Mouse (Mus musculus) bone marrow, adult 2 months (tissue): Measurements from ENCODE around the gene Micu1. TPM values are rescaled to one million over a fixed set of nuclear protein-coding genes. Genes with fewer than 3 reads are reported as not detected.
A peak's percentile ranks its signal among the peaks of the same experiment; 100 is the strongest.

Experiments used
- H3K27ac ChIP-seq: fragments of 200-500 bp; 2 replicates; pipeline ENCODE4 v1.5.1; 2012; ENCODE audit warnings: low read depth, mild to moderate bottlenecking, control low read depth, inconsistent platforms, low read length; ENCODE audit not compliant: control insufficient read depth, poor library complexity, insufficient read depth
- H3K4me1 ChIP-seq: fragments of 200-500 bp; 2 replicates; pipeline ENCODE4 v1.6.1; 2011; ENCODE audit warnings: low read length; ENCODE audit not compliant: control insufficient read depth, insufficient read depth
- H3K4me3 ChIP-seq: fragments of 200-500 bp; replicated peaks from 2 replicates; pipeline ENCODE3; 2011; ENCODE audit warnings: mild to moderate bottlenecking, low read depth, low read length, control low read depth; ENCODE audit not compliant: control insufficient read depth
- CTCF ChIP-seq: fragments of 200-500 bp; IDR thresholded peaks from 2 replicates; pipeline ENCODE4 v1.5.1; 2011; ENCODE audit warnings: low read length, control low read depth; ENCODE audit not compliant: control insufficient read depth, insufficient read depth
- POLR2A ChIP-seq: fragments of 200-500 bp; IDR thresholded peaks from 2 replicates; pipeline ENCODE4 v1.6.1; 2011; ENCODE audit warnings: low read depth, mild to moderate bottlenecking, control low read depth, low read length, borderline replicate concordance; ENCODE audit not compliant: control insufficient read depth
- WGBS: fragments of 180-500 bp; shearing (Covaris S2); methylation state at CpG from one replicate; pipeline ENCODE4 v1.1.7; 2018; 5-methylcytosine and 5-hydroxymethylcytosine counted together
- polyA plus RNA-seq: library from polyadenylated mRNA; stranded (reverse); fragments of >200 nt; gene quantifications from 2 replicates; pipeline ENCODE4 v1.2.4, GENCODE M21; 2011; ENCODE audit warnings: low replicate concordance; ENCODE audit not compliant: missing spikeins, insufficient read depth, insufficient read length

Micu1 gene
- polyA plus RNA-seq, 1 experiment: 29.0 TPM

DNA sequence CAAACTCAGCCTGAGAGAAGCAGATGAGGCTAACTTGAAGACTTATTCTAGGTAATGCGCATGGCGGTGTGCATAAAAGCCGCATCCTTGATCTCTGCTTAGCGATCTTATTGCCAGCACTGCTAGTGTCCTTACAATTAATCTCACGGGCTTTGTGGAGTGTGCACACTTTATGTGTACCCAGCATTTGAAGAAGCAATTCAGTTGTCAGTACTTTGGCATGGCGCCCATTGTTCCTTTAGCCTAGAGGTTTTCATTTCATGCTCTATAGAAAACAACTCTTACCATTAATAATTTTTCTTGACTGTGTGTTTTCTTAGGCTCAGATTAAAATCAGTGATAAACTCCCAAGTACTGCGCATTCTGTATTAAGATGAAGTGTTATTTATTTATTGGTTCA, 7.0 kb downstream of the Micu1 start:
- WGBS: 95% methylated on average over 7 of the region's 7 CpGs
- no peak for TF ChIP-seq CTCF
- no peak for TF ChIP-seq POLR2A
- Histone ChIP-seq H3K4me1 (peaks cover 2% of the 10 kb centered on the region), H3K4me3 (no peak overlapping the region), H3K27ac (no peak overlapping the region)

DNA sequence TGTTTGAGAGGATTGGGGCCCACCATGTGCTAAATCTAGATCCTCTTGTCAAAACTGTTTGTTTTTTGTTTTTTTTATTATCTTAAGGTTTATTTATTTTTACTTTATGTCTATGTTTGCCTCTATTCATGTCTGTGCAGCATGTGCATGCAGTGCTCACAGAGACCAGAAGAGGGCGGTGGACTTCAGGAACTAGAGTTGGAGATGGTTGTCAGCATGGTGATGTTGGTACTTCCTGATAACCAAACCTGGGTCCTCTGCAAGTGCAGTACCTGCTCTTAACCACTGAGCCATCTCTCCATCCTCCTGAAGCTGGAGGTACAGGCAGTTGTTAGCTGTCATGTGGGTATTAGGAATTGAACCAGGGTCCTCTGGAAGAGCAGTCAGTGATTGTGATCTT, 8.0 kb downstream of the Micu1 start:
- WGBS: 100% methylated on average over 1 of the region's 1 CpGs
- no peak overlapping the region for H3K4me3 ChIP-seq
- TF ChIP-seq CTCF (peak; percentile 42), POLR2A (no peak)
- no peak overlapping the region for H3K27ac ChIP-seq
- peaks cover 2% of the 10 kb centered on the region for H3K4me1 ChIP-seq

DNA sequence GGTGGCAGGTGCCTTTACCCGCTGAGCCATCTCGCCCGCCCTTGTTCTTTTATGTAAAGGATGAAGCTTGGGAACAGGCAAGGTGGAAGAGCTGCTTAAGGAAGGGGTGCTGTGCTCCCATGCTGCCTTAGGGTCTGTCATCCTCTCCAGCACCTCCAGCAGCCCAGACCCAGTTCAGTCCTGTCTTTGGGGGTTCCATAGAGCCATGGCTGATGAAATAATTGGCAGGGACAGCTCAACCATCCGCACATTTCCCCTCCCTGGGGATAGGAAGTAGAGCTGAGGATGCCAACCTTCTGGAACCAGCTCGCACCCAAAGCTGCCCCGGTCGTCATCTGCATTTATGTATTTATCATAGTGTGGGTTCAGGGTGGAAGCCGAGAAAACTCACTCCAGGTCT, 9.8 kb downstream of the Micu1 start:
- no peaks in the 10 kb centered on the region; the same call in 1 of the 2 replicates for H3K4me1 ChIP-seq
- H3K4me3 ChIP-seq: no peak overlapping the region
- TF ChIP-seq POLR2A: no peak
- no peak for TF ChIP-seq CTCF
- no peak overlapping the region for H3K27ac ChIP-seq
- 94% methylated on average over 8 of the region's 8 CpGs for WGBS

- no peak for TF ChIP-seq CTCF
- no peak for TF ChIP-seq POLR2A
- 57% methylated on average over 7 of the region's 7 CpGs for WGBS
- H3K4me1 ChIP-seq: no peaks in the 10 kb centered on the region; the same call in 1 of the 2 replicates
- no peak overlapping the region for H3K4me3 ChIP-seq
- H3K27ac ChIP-seq: no peak overlapping the region
Observed at GRCm38 (mm10) chr10:59720017-59720416, 17.7 kb downstream of the Micu1 start.

DNA sequence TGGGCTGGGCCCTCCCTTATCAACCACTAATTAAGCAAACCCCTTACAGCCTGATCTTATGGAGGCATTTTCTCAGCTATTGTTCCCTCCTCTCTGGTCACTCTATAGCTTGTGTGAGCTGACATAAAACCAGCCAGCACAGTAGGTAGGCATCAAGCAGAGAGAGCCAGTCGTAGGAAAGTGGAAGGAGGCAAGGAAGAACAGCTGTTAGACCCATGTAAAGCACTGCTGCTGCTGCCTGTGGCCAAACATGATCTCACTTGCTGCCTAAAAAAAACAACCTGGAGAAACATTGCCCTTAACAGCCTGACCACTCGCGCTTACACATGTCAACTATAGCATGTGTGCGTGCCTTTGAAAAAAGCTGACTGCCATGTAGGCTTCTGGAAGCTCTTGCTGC, 19.3 kb downstream of the Micu1 start:
- H3K4me1 ChIP-seq: no peaks in the 10 kb centered on the region; the same call in 1 of the 2 replicates
- H3K27ac ChIP-seq: no peak overlapping the region
- TF ChIP-seq POLR2A (no peak), CTCF (no peak)
- WGBS: 88% methylated on average over 4 of the region's 4 CpGs
- H3K4me3 ChIP-seq: no peak overlapping the region

- Histone ChIP-seq H3K4me3 (no peak overlapping the region), H3K27ac (no peak overlapping the region), H3K4me1 (no peaks in the 10 kb centered on the region; the same call in 1 of the 2 replicates)
- TF ChIP-seq CTCF (no peak), POLR2A (no peak)
Observed at GRCm38 (mm10) chr10:59724634-59725033, 22.4 kb downstream of the Micu1 start.

GRCm38 (mm10) chr10:59727251-59727650, 25.0 kb downstream of the Micu1 start:
- Histone ChIP-seq H3K4me3 (no peak overlapping the region), H3K4me1 (no peaks in the 10 kb centered on the region; the same call in 1 of the 2 replicates), H3K27ac (no peak overlapping the region)
- WGBS: 75% methylated on average over 6 of the region's 6 CpGs
- no peak for TF ChIP-seq POLR2A
- TF ChIP-seq CTCF: no peak

- no peak overlapping the region for H3K27ac ChIP-seq
- H3K4me3 ChIP-seq: no peak overlapping the region
- WGBS: 92% methylated on average over 9 of the region's 9 CpGs
- H3K4me1 ChIP-seq: no peaks in the 10 kb centered on the region; the same call in 1 of the 2 replicates
- no peak for TF ChIP-seq POLR2A
- TF ChIP-seq CTCF: no peak
Observed at GRCm38 (mm10) chr10:59729261-59729660, 27.0 kb downstream of the Micu1 start.

DNA sequence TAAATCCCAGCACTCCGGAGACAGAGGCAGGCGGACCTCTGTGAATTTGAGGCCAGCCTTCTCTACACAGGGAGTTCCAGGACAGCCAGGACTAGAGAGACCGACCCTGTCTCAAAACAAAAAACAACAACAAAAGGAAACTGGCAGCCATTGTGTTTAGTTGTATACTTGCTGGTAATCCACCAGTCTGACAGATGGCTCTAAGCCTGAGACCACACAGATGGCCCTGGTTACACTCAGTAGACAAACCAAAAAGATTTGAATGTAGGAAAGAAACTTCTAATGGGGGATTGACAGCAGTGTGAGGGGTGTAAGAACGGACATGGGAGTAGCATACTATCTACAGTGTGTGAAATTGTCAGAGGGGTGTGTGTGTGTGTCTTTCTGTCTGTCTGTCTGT, 27.6 kb downstream of the Micu1 start:
- no peak overlapping the region for H3K4me3 ChIP-seq
- WGBS: 81% methylated on average over 4 of the region's 4 CpGs
- no peak overlapping the region for H3K27ac ChIP-seq
- TF ChIP-seq CTCF (no peak), POLR2A (no peak)
- no peaks in the 10 kb centered on the region for H3K4me1 ChIP-seq
